Mouse (Mus musculus) liver, embryonic 14.5 days (tissue): ENCODE results near the gene Gucd1. TPM values are rescaled to one million over a fixed set of nuclear protein-coding genes. Genes with fewer than 3 reads are reported as not detected.
A peak's percentile ranks its signal among the peaks of the same experiment; 100 is the strongest.

ENCODE experiments used
- ATAC-seq: fragments of 200-750 bp; cut with Nextera tagmentation; 2 replicates; pipeline ENCODE4 v1.8.0; 2017; ENCODE audit warnings: moderate number of reproducible peaks, mild to moderate bottlenecking, moderate library complexity; ENCODE audit not compliant: insufficient read depth
- DNase-seq, 3 experiments: peaks; one replicate each; pipeline ENCODE4 v3.0.0-alpha.2; 2012 to 2013; ENCODE audit warnings: low read depth in 3 of 3, low spot score in 3 of 3
- H3K27ac ChIP-seq: fragments of 300-500 bp; sonication (generic); 2 replicates; pipeline ENCODE4 v1.5.1; 2014; ENCODE audit warnings: moderate library complexity, mild to moderate bottlenecking, control low read depth, inconsistent platforms
- H3K27me3 ChIP-seq: fragments of 300-500 bp; sonication (generic); 2 replicates; pipeline ENCODE4 v1.6.1; 2014; ENCODE audit warnings: mild to moderate bottlenecking, low read length, moderate library complexity; ENCODE audit not compliant: control insufficient read depth, insufficient read depth
- H3K36me3 ChIP-seq: fragments of 300-500 bp; sonication (generic); replicated peaks from 2 replicates; pipeline ENCODE4 v1.6.1; 2014; ENCODE audit warnings: low read depth; ENCODE audit not compliant: control insufficient read depth, insufficient read depth
- H3K4me1 ChIP-seq, 2 experiments: fragments of 200-500 bp in 1 of 2; fragments of 300-500 bp in 1 of 2; sonication (generic) in 1 of 2; replicated peaks; 2 replicates each; pipeline ENCODE4 v1.6.1; 2012 to 2014; ENCODE audit warnings: antibody characterized with exemption in 1 of 2, inconsistent platforms in 1 of 2, low read length in 1 of 2; ENCODE audit not compliant: control insufficient read depth in 2 of 2, insufficient read depth in 2 of 2
- H3K4me2 ChIP-seq: fragments of 300-500 bp; sonication (generic); 2 replicates; pipeline ENCODE4 v1.6.1; 2014; ENCODE audit warnings: low read depth, mild to moderate bottlenecking, control low read depth, moderate library complexity
- H3K4me3 ChIP-seq, 2 experiments: fragments of 200-500 bp in 1 of 2; fragments of 300-500 bp in 1 of 2; sonication (generic) in 1 of 2; 2 replicates each; pipeline ENCODE4 v1.5.1; 2012 to 2014; ENCODE audit warnings: low read depth in 2 of 2, low read length in 2 of 2, mild to moderate bottlenecking in 2 of 2, control low read depth in 1 of 2, inconsistent platforms in 1 of 2, moderate library complexity in 1 of 2; ENCODE audit not compliant: insufficient read depth in 1 of 2
- H3K9ac ChIP-seq: fragments of 300-500 bp; sonication (generic); replicated peaks from 2 replicates; pipeline ENCODE4 v1.6.1; 2014; ENCODE audit warnings: mild to moderate bottlenecking, control low read depth, moderate library complexity
- H3K9me3 ChIP-seq: fragments of 300-500 bp; sonication (generic); 2 replicates; pipeline ENCODE4 v1.6.1; 2016; ENCODE audit warnings: low read length, mixed read lengths; ENCODE audit not compliant: control insufficient read depth
- CTCF ChIP-seq: IDR thresholded peaks from 2 replicates; pipeline ENCODE4 v1.5.1; 2016; ENCODE audit warnings: antibody characterized with exemption, low read depth, control low read depth
- EP300 ChIP-seq: IDR thresholded peaks from 2 replicates; pipeline ENCODE4 v1.6.1; 2016; ENCODE audit warnings: antibody characterized with exemption, low read depth
- WGBS: fragments of 180-500 bp; shearing (Covaris S2); extraction: QIAGEN DNeasy Blood & Tissue Kit; methylation state at CpG from one replicate; pipeline ENCODE4 v1.1.7; 2014; ENCODE audit not compliant: insufficient replicate concordance; 5-methylcytosine and 5-hydroxymethylcytosine counted together
- polyA plus RNA-seq, 2 experiments: library from polyadenylated mRNA; depleted of rRNA in 1 of 2; stranded (reverse) in 1 of 2; unstranded in 1 of 2; fragments of >200 nt; fragmentation: Nextera tagmentation in 1 of 2; extraction: Ambion mirVana in 1 of 2; gene quantifications; 2 replicates each; pipeline versions ENCODE4 v1.2.1 to v1.2.3; 2012 to 2014

The Gucd1 gene
- polyA plus RNA-seq, 2 experiments: 37.3 to 58.5 TPM

- no peak overlapping the region for H3K4me3 ChIP-seq
- H3K9ac ChIP-seq: no peak overlapping the region
- H3K27me3 ChIP-seq: no peaks in the 10 kb centered on the region
- peak; percentile 93 for TF ChIP-seq CTCF
- no peak for TF ChIP-seq EP300
- DNase-seq (peak; percentile 39 to 48 (median 44)), ATAC-seq (no peak)
- 3% methylated on average over 3 of the region's 3 CpGs for WGBS
- no peaks in the 10 kb centered on the region for H3K36me3 ChIP-seq
- no peaks in the 10 kb centered on the region for H3K9me3 ChIP-seq
- no peak overlapping the region for H3K4me2 ChIP-seq
- H3K27ac ChIP-seq: no peak overlapping the region
- H3K4me1 ChIP-seq: no peaks in the 10 kb centered on the region
These were observed 81.1 kb downstream of the Gucd1 start for GRCm38 (mm10) chr10:75436604-75437217.

DNA sequence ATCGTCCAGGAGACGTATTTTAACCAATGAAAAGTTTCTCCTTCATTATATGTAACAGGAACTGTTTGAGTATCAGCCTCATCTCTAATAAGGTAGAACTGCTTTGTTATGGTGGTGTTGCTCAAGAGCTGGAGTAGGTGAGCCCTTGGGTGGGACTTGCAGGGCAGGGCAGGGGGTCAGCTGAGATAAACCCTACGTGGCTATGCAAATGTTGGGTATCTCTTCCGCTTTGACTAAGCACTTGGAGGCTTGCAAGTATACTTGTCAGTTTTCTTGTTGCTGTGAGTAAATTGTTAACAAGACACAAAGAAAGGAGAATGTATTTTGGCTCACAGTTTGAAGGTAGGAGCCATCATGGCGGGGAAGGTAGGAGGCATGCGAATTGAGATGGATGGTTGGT is 87.1 kb downstream of the Gucd1 start:
- TF ChIP-seq CTCF (no peak), EP300 (no peak)
- no peak for DNase-seq
- Histone ChIP-seq H3K27me3 (no peaks in the 10 kb centered on the region), H3K36me3 (no peaks in the 10 kb centered on the region), H3K27ac (no peak overlapping the region), H3K4me3 (no peak overlapping the region), H3K4me1 (peaks cover 0 to 9% of the 10 kb centered on the region in 2 experiments; a peak in 2 of 4 replicates), H3K9me3 (no peaks in the 10 kb centered on the region), H3K9ac (no peak overlapping the region), H3K4me2 (no peak overlapping the region)
- WGBS: 68% methylated on average over 6 of the region's 6 CpGs
- ATAC-seq: no peak

DNA sequence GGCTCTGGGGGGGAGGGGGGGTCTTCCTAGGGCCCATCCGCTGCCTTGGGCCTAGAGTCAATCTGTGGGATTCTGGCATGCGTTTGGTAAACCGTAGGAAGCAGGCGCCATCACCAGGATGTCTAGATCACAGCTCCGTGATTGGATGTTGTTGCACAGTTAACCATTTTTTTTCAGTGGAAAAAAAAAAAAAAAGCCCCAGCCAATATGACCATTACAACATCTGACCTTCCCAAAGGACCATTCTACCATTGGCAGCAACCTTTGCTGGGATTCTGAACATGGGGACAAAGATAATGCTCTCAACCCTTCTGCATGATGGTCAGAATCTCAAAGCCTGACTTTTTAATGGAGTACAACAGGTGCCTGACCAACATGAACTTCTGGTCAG is 87.6 kb downstream of the Gucd1 start:
- WGBS: 68% methylated on average over 5 of the region's 5 CpGs
- Histone ChIP-seq H3K36me3 (no peaks in the 10 kb centered on the region), H3K9ac (no peak overlapping the region), H3K27ac (no peak overlapping the region), H3K4me3 (no peak overlapping the region), H3K9me3 (no peaks in the 10 kb centered on the region), H3K4me1 (peaks cover 0 to 9% of the 10 kb centered on the region in 2 experiments; a peak in 2 of 4 replicates), H3K4me2 (no peak overlapping the region), H3K27me3 (no peaks in the 10 kb centered on the region)
- ATAC-seq: no peak
- no peak for TF ChIP-seq EP300
- TF ChIP-seq CTCF: no peak
- no peak for DNase-seq

DNA sequence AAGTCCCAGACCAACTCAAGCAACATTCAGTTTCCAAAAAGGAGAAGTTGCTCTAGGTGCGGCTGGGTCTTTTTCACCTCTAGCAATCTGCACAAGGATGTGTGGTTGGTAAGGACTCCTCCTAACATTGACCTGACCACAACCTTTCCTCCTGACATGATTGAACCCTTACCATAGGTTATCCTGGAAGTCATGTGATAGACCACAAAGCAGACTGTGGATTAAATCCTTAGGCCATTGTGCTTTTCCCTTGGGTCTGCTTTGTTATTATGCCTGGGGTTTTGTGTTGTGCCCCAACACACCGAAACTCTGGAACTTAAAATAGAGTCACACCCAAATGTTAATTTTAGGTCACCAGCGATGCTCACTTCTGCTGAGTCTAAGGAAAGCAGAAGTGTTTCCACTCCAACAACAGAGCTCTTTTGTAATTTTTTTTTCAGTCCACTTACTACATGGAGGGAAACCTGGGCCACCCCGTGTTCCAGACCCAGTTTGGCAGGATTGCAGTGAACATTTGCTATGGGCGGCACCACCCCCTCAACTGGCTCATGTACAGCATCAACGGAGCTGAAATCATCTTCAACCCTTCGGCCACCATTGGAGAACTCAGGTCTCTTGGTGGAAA is 88.1 kb downstream of the Gucd1 start:
- Histone ChIP-seq H3K4me2 (peak overlapping the region; percentile 3; the same call in 1 of the 2 replicates), H3K4me3 (no peak overlapping the region)
- 38% methylated on average over 7 of the region's 7 CpGs for WGBS

GRCm38 (mm10) chr10:75429004-75429380 is 88.8 kb downstream of the Gucd1 start:
- Histone ChIP-seq H3K9ac (no peak overlapping the region), H3K36me3 (no peaks in the 10 kb centered on the region), H3K27me3 (no peaks in the 10 kb centered on the region), H3K9me3 (no peaks in the 10 kb centered on the region), H3K27ac (no peak overlapping the region), H3K4me2 (peak overlapping the region; percentile 3; the same call in 1 of the 2 replicates), H3K4me3 (no peak overlapping the region), H3K4me1 (peaks cover 0 to 9% of the 10 kb centered on the region in 2 experiments; a peak in 2 of 4 replicates)
- DNase-seq: peak in 2 of 3 experiments; percentile 33 to 35
- 61% methylated on average over 6 of the region's 6 CpGs for WGBS
- TF ChIP-seq EP300: no peak; the same call in 1 of the 2 replicates
- TF ChIP-seq CTCF: no peak
- ATAC-seq: peak; percentile 90

More for the DNA sequence above, 88.1 kb downstream of the Gucd1 start:
- no peak for DNase-seq
- peak; percentile 49; the same call in 1 of the 2 replicates for ATAC-seq
- Histone ChIP-seq H3K9ac (no peak overlapping the region), H3K27me3 (no peaks in the 10 kb centered on the region), H3K27ac (no peak overlapping the region), H3K4me1 (peaks cover 0 to 9% of the 10 kb centered on the region in 2 experiments; a peak in 2 of 4 replicates), H3K36me3 (no peaks in the 10 kb centered on the region), H3K9me3 (no peaks in the 10 kb centered on the region)
- TF ChIP-seq EP300 (no peak), CTCF (no peak)
